Mouse (Mus musculus) frontal cortex, adult (tissue): ENCODE results near the gene Ralgapa2.

ENCODE experiments used
- ATAC-seq: cut with Nextera tagmentation; 2 replicates; pipeline ENCODE4 v1.9.2; 2017; ENCODE audit warnings: mild to moderate bottlenecking, moderate library complexity, mixed read lengths; ENCODE audit not compliant: low TSS enrichment

Ralgapa2 gene

GRCm38 (mm10) chr2:146222279-146223175 is 289.6 kb downstream of the Ralgapa2 start:
- ATAC-seq, result peak; percentile 18

GRCm38 (mm10) chr2:146221929-146222278 is 290.2 kb downstream of the Ralgapa2 start:
- peak; percentile 32 for ATAC-seq

GRCm38 (mm10) chr2:146221076-146221928 is 290.8 kb downstream of the Ralgapa2 start, which contains the start of gene Insm1:
Gene Insm1 (plus strand): TSS chr2:146221921.
- no peak for ATAC-seq

- ATAC-seq, result peak; percentile 15; the same call in 1 of the 2 replicates
These were observed 291.5 kb downstream of the Ralgapa2 start for GRCm38 (mm10) chr2:146220591-146221075.

GRCm38 (mm10) chr2:146219791-146220190 is 292.4 kb downstream of the Ralgapa2 start:
- no peak for ATAC-seq

- peak; percentile 20 for ATAC-seq
These were observed 293.1 kb downstream of the Ralgapa2 start for GRCm38 (mm10) chr2:146218881-146219535.

- ATAC-seq, result no peak
These were observed 293.9 kb downstream of the Ralgapa2 start for GRCm38 (mm10) chr2:146218161-146218691.

- ATAC-seq, result no peak
These were observed 294.7 kb downstream of the Ralgapa2 start for GRCm38 (mm10) chr2:146217227-146217980.

- no peak for ATAC-seq
These were observed 295.8 kb downstream of the Ralgapa2 start for GRCm38 (mm10) chr2:146216111-146217064.

- peak; percentile 70 for ATAC-seq
These were observed 297.4 kb downstream of the Ralgapa2 start for GRCm38 (mm10) chr2:146214715-146215114.

- no peak for ATAC-seq
These were observed 301.2 kb downstream of the Ralgapa2 start for GRCm38 (mm10) chr2:146210968-146211367.

GRCm38 (mm10) chr2:146197947-146198346 is 314.2 kb downstream of the Ralgapa2 start:
- no peak for ATAC-seq

- no peak for ATAC-seq
These were observed 316.0 kb downstream of the Ralgapa2 start for GRCm38 (mm10) chr2:146196126-146196525.
